Mouse (Mus musculus) large intestine, adult 2 months (tissue): ENCODE data around the gene Oma1. TPM values are rescaled to one million over a fixed set of nuclear protein-coding genes. Genes with fewer than 3 reads are reported as not detected.

Experiments used
- DNase-seq: peaks from one replicate; pipeline ENCODE4 v3.0.0-alpha.2; 2012; ENCODE audit warnings: low read depth, low spot score
- WGBS: fragments of 180-500 bp; shearing (Covaris S2); methylation state at CpG from one replicate; pipeline ENCODE4 v1.1.7; 2018; 5-methylcytosine and 5-hydroxymethylcytosine counted together
- polyA plus RNA-seq: library from polyadenylated mRNA; depleted of rRNA; stranded (reverse); fragments of >200 nt; gene quantifications from 2 replicates; pipeline ENCODE4 v1.2.3, GENCODE M21; 2012

The Oma1 gene
- polyA plus RNA-seq, 1 experiment: 8.5 TPM

- DNase-seq: no peak
Observed at GRCm38 (mm10) chr4:103349219-103349618, 35.6 kb downstream of the Oma1 start.

GRCm38 (mm10) chr4:103352926-103353325 is 39.3 kb downstream of the Oma1 start:
- no peak for DNase-seq
- 73% methylated on average over 5 of the region's 5 CpGs for WGBS

More at GRCm38 (mm10) chr4:103349219-103349618, 35.6 kb downstream of the Oma1 start:
- 92% methylated on average over 4 of the region's 4 CpGs for WGBS

DNA sequence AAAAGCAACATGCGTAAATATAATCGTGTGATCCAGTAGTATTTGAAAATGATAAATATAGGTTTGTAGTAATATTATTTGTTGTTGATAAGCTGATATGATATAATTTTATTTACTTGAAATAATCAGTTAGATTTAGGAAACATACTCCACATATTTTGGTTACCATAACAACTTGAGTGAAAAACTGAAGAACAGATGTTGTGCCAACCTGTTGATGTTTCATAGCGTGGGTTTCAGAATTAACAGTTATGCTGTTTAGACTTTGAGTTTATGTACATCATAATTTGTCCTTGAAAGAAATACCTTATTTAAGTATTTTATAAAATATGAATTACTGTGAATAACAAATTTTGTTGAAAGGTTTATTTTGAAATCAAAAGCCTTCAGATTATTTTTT is 43.8 kb downstream of the Oma1 start:
- 91% methylated on average over 3 of the region's 3 CpGs for WGBS
- no peak for DNase-seq

- no peak for DNase-seq
Observed at GRCm38 (mm10) chr4:103358941-103359448, 45.4 kb downstream of the Oma1 start.

GRCm38 (mm10) chr4:103382171-103382570 is 68.6 kb downstream of the Oma1 start:
- WGBS: 85% methylated on average over 5 of the region's 5 CpGs
- DNase-seq: no peak

More at GRCm38 (mm10) chr4:103358941-103359448, 45.4 kb downstream of the Oma1 start:
- WGBS: 73% methylated on average over 9 of the region's 9 CpGs

DNA sequence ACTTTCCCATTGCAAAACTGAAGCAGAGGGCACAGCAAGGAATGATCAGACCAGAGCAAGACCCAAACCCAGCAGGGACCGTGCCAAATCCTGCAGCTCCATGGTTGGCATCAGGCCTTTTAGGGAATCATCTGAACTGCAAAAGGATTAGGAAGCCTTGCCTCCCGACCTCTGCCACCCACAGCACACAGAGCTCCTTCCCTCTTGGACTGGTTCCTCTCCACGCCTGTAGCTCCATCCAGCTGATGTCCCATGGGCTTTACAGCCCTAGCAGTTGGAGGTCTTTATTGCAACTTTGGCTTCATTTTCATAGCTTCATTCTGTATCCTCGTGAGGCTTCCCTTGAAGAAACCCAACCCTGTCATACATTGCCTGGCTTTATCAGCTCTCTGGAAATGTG is 71.4 kb downstream of the Oma1 start:
- whole genome bisulfite sequencing: 71% methylated on average over 4 of the region's 4 CpGs
- no peak for DNase-seq

DNA sequence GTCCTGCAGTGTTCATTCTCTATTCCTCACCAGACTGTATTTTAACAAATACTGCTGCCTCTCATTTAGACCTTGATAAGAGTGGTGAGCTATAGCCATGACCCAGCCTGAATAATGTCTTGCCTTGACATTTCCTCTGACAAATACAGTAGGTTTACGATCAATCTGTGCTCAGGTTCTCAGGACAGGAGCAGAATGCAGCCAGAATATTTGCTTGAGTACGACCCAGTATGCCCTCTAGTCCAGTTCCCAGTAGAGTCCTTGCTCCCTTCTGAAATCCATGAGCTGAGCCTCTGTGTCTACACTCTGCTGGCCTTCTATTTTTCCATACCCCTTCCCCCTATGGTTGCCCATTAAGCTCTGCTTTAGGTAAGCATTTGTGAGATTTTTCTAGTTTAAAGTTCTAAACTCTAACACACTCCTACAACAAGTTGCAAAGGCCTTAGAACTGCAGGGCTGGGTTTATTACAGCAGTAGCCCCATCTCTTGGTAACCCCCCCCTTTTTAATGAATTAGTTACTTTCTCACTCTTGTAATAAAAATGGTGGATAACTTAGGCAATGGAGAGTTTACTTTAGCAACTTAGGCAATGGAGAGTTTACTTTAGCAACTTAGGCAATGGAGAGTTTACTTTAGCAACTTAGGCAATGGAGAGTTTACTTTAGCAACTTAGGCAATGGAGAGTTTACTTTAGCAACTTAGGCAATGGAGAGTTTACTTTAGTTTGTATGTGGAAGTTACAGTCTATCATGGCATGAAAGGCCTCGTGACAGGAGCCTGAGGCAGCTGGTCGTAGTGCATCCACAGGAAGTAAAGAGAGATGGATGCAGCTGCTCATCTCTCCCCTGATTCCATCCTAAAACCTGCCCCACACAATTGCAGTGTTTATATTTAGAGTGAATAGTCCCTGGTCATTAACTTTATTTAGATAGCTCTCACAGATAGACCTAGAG is 72.5 kb downstream of the Oma1 start:
- DNase-seq: no peak
- WGBS: 41% methylated on average over 4 of the region's 4 CpGs

DNA sequence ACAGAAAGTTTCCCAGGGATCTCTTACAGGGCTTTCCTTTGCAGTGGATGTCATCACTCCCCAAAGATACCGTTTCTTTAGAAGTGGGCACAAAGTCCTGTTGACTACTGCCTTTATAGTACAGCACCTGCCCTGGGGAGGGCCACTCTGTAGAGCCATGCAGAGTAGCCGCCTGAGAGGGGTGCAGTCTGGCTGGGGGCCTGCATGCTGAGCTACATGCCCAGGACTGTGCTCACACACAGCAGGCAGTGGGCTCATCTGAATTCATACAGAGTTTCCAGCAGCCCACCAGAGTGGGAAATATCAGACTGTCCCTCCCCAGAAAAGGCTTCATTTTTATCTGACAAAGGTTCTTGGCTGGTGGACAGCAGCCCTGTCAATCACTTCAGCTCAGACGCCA is 73.7 kb downstream of the Oma1 start:
- DNase-seq: no peak
- 72% methylated on average over 3 of the region's 3 CpGs for WGBS

GRCm38 (mm10) chr4:103388530-103389178 is 75.0 kb downstream of the Oma1 start:
- 53% methylated on average over 8 of the region's 8 CpGs for WGBS
- no peak for DNase-seq

DNA sequence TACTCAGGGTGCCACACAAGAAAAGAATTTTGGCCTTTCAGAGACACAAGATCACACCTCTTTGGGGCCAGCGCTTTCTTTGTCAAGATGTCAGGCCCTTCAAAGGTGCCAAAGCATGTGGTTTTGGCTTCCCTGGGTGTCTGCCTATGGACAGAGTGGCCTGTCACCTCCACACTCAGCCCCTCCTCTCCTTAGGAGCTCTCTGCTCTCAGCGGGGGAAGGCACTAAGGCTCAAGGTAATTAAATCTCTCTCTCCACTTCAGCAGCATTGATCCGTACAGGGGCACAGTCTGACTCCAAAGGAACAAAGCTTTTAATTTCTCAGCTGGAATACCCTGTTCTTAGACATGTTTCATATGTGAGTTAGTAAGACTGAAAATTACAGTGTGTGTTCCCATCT is 76.0 kb downstream of the Oma1 start:
- no peak for DNase-seq
- WGBS: 46% methylated on average over 3 of the region's 3 CpGs

- WGBS: 67% methylated on average over 2 of the region's 2 CpGs
- DNase-seq: no peak
Observed at GRCm38 (mm10) chr4:103390499-103390898, 76.9 kb downstream of the Oma1 start.

GRCm38 (mm10) chr4:103395066-103395465 is 81.5 kb downstream of the Oma1 start:
- WGBS: 88% methylated on average over 4 of the region's 4 CpGs
- no peak for DNase-seq

GRCm38 (mm10) chr4:103395905-103396304 is 82.3 kb downstream of the Oma1 start:
- WGBS: 65% methylated on average over 9 of the region's 9 CpGs
- DNase-seq: no peak

- WGBS: 71% methylated on average over 4 of the region's 4 CpGs
- no peak for DNase-seq
Observed at GRCm38 (mm10) chr4:103396876-103397275, 83.3 kb downstream of the Oma1 start.

GRCm38 (mm10) chr4:103402581-103402980 is 89.0 kb downstream of the Oma1 start:
- 73% methylated on average over 4 of the region's 4 CpGs for WGBS
- no peak for DNase-seq

- WGBS: 20% methylated on average over 3 of the region's 3 CpGs
- DNase-seq: no peak
Observed at GRCm38 (mm10) chr4:103405321-103405720, 91.7 kb downstream of the Oma1 start.

- 35% methylated on average over 4 of the region's 4 CpGs for WGBS
- DNase-seq: no peak
Observed at GRCm38 (mm10) chr4:103410217-103410799, 96.7 kb downstream of the Oma1 start.
